Mouse (Mus musculus): ENCODE measurements at regions not wholly inside any gene's neighbourhood (a gene's known extent, or its start where the extent isn't known, plus 50 kb on each side); places are given as distances from the start of the nearest gene placed in this dataset.

- no peaks in the 10 kb centered on the region for H3K36me3 ChIP-seq (ENCODE audit: control insufficient read depth, insufficient read depth, low read length)
- no peaks in the 10 kb centered on the region for H3K79me2 ChIP-seq (replicated peaks; ENCODE audit: control insufficient read depth, insufficient read depth, low read length)
- no peaks in the 10 kb centered on the region for H3K4me1 ChIP-seq (ENCODE audit: control insufficient read depth, insufficient read depth, low read length)
- H3K4me3 ChIP-seq = no peak overlapping the region
- H3K27me3 ChIP-seq (ENCODE audit: control insufficient read depth, insufficient read depth, low read length) = no peaks in the 10 kb centered on the region
- no peak for DNase-seq
- no peak for TF ChIP-seq POLR2A (IDR thresholded peaks at IDR 0.05; ENCODE audit: insufficient read depth, low read depth, low read length)
- intact Hi-C loops (cut with DNase I) = no loop called here
- 77% methylated on average over 2 of the region's 2 CpGs for WGBS
- no peak overlapping the region for H3K9ac ChIP-seq (ENCODE audit: low read depth, low read length)
- H3K27ac ChIP-seq = no peak overlapping the region
Measured at GRCm38 (mm10) chr1:130297471-130297870, 125.3 kb downstream of the Cd55b start.

GRCm38 (mm10) chr1:130285882-130286281, 136.9 kb downstream of the Cd55b start:
- WGBS = 71% methylated on average over 6 of the region's 6 CpGs
- H3K9ac ChIP-seq (ENCODE audit: low read depth, low read length) = no peak overlapping the region
- no peaks in the 10 kb centered on the region for H3K4me1 ChIP-seq (ENCODE audit: control insufficient read depth, insufficient read depth, low read length)
- H3K36me3 ChIP-seq (ENCODE audit: control insufficient read depth, insufficient read depth, low read length) = no peaks in the 10 kb centered on the region
- no peaks in the 10 kb centered on the region for H3K27me3 ChIP-seq (ENCODE audit: control insufficient read depth, insufficient read depth, low read length)
- no peaks in the 10 kb centered on the region for H3K79me2 ChIP-seq (replicated peaks; ENCODE audit: control insufficient read depth, insufficient read depth, low read length)
- intact Hi-C loops (cut with DNase I) = no loop called here
- no peak overlapping the region for H3K27ac ChIP-seq
- no peak for TF ChIP-seq EP300 (IDR thresholded peaks at IDR 0.05; ENCODE audit: insufficient read depth, low read depth, low read length)
- no peak for TF ChIP-seq CTCF (IDR thresholded peaks at IDR 0.05)
- no peak for TF ChIP-seq POLR2A (IDR thresholded peaks at IDR 0.05; ENCODE audit: insufficient read depth, low read depth, low read length)
- DNase-seq = no peak
- no peak overlapping the region for H3K4me3 ChIP-seq

- Histone ChIP-seq H3K4me1 (ENCODE audit: control insufficient read depth, insufficient read depth, low read length) (no peaks in the 10 kb centered on the region), H3K27ac (no peak overlapping the region), H3K9ac (ENCODE audit: low read depth, low read length) (no peak overlapping the region), H3K36me3 (ENCODE audit: control insufficient read depth, insufficient read depth, low read length) (no peaks in the 10 kb centered on the region), H3K4me3 (no peak overlapping the region), H3K79me2 (replicated peaks; ENCODE audit: control insufficient read depth, insufficient read depth, low read length) (no peaks in the 10 kb centered on the region), H3K27me3 (ENCODE audit: control insufficient read depth, insufficient read depth, low read length) (no peaks in the 10 kb centered on the region)
- WGBS = 23% methylated on average over 3 of the region's 3 CpGs
- DNase-seq = no peak
- intact Hi-C loops (cut with DNase I) = no loop called here
- no peak for TF ChIP-seq CTCF (IDR thresholded peaks at IDR 0.05)
- no peak for TF ChIP-seq EP300 (IDR thresholded peaks at IDR 0.05; ENCODE audit: insufficient read depth, low read depth, low read length)
- no peak for TF ChIP-seq POLR2A (IDR thresholded peaks at IDR 0.05; ENCODE audit: insufficient read depth, low read depth, low read length)
Measured at GRCm38 (mm10) chr1:130282153-130282552, 140.7 kb downstream of the Cd55b start.

GRCm38 (mm10) chr1:130279180-130279579, 143.6 kb downstream of the Cd55b start:
- Histone ChIP-seq H3K4me3 (no peak overlapping the region), H3K79me2 (replicated peaks; ENCODE audit: control insufficient read depth, insufficient read depth, low read length) (no peaks in the 10 kb centered on the region), H3K27me3 (ENCODE audit: control insufficient read depth, insufficient read depth, low read length) (no peaks in the 10 kb centered on the region), H3K9ac (ENCODE audit: low read depth, low read length) (no peak overlapping the region), H3K27ac (no peak overlapping the region), H3K4me1 (ENCODE audit: control insufficient read depth, insufficient read depth, low read length) (no peaks in the 10 kb centered on the region), H3K36me3 (ENCODE audit: control insufficient read depth, insufficient read depth, low read length) (no peaks in the 10 kb centered on the region)
- no peak for TF ChIP-seq POLR2A (IDR thresholded peaks at IDR 0.05; ENCODE audit: insufficient read depth, low read depth, low read length)
- no peak for TF ChIP-seq EP300 (IDR thresholded peaks at IDR 0.05; ENCODE audit: insufficient read depth, low read depth, low read length)
- TF ChIP-seq CTCF (IDR thresholded peaks at IDR 0.05) = no peak
- intact Hi-C loops (cut with DNase I) = no loop called here
- no peak for DNase-seq

- intact Hi-C loops (cut with DNase I) = no loop called here
- H3K27ac ChIP-seq = no peak overlapping the region
- no peaks in the 10 kb centered on the region for H3K79me2 ChIP-seq (replicated peaks; ENCODE audit: control insufficient read depth, insufficient read depth, low read length)
- no peaks in the 10 kb centered on the region for H3K36me3 ChIP-seq (ENCODE audit: control insufficient read depth, insufficient read depth, low read length)
- H3K9ac ChIP-seq (ENCODE audit: low read depth, low read length) = no peak overlapping the region
- no peaks in the 10 kb centered on the region for H3K4me1 ChIP-seq (ENCODE audit: control insufficient read depth, insufficient read depth, low read length)
- TF ChIP-seq CTCF (IDR thresholded peaks at IDR 0.05) (no peak), EP300 (IDR thresholded peaks at IDR 0.05; ENCODE audit: insufficient read depth, low read depth, low read length) (no peak), POLR2A (IDR thresholded peaks at IDR 0.05; ENCODE audit: insufficient read depth, low read depth, low read length) (no peak)
- no peak overlapping the region for H3K4me3 ChIP-seq
- DNase-seq = no peak
- H3K27me3 ChIP-seq (ENCODE audit: control insufficient read depth, insufficient read depth, low read length) = no peaks in the 10 kb centered on the region
Measured at GRCm38 (mm10) chr1:130278000-130278536, 144.7 kb downstream of the Cd55b start.

GRCm38 (mm10) chr1:130276885-130277284, 145.9 kb downstream of the Cd55b start:
- intact Hi-C loops (cut with DNase I) = no loop called here
- Histone ChIP-seq H3K4me1 (ENCODE audit: control insufficient read depth, insufficient read depth, low read length) (no peaks in the 10 kb centered on the region), H3K36me3 (ENCODE audit: control insufficient read depth, insufficient read depth, low read length) (no peaks in the 10 kb centered on the region), H3K4me3 (no peak overlapping the region), H3K27ac (no peak overlapping the region), H3K79me2 (replicated peaks; ENCODE audit: control insufficient read depth, insufficient read depth, low read length) (no peaks in the 10 kb centered on the region), H3K27me3 (ENCODE audit: control insufficient read depth, insufficient read depth, low read length) (no peaks in the 10 kb centered on the region), H3K9ac (ENCODE audit: low read depth, low read length) (no peak overlapping the region)
- 47% methylated on average over 3 of the region's 3 CpGs for WGBS
- DNase-seq = no peak
- TF ChIP-seq POLR2A (IDR thresholded peaks at IDR 0.05; ENCODE audit: insufficient read depth, low read depth, low read length) (no peak), EP300 (IDR thresholded peaks at IDR 0.05; ENCODE audit: insufficient read depth, low read depth, low read length) (no peak), CTCF (IDR thresholded peaks at IDR 0.05) (no peak)

All from heart, adult 2 months (tissue).